Mouse (Mus musculus) embryo, embryonic 9.5 days (tissue): Measurements from ENCODE around the gene Nanos3.

Source experiments
- DNase-seq: peaks from one replicate; pipeline ENCODE4 v3.0.0-alpha.2; 2017; ENCODE audit errors: extremely low spot score

The Nanos3 gene

DNA sequence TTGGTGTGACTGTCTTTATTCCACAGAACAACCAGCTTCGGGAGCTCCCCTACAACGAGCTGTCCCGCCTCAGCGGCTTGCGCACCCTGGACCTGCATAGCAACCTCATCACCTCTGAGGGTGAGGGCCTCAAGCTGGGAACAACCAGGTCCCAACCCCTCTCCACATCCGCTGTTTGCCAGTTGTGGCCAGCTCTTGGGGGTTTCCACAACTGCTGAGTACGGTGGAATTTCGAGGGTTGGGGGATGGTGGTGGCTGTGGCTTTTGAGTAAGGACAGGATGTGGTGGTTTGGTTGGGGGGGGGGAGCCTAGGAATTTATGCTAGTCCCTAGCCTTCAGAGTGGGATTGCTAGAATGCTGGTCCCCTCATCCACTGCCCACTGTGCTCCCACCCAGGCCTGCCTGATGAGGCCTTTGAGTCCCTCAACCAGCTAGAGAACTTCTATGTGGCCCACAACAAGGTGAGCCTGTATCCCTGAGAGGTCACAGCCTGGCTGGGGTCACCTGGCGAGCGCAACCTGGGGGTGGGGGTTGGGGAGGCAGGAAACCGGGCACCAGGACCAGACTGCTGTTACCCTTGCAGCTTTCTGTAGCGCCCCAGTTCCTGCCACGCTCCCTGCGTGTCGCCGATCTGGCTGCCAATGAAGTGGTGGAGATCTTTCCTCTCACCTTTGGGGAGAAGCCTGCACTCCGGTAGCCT is 57.7 kb downstream of the Nanos3 start:
- no peak for DNase-seq

DNA sequence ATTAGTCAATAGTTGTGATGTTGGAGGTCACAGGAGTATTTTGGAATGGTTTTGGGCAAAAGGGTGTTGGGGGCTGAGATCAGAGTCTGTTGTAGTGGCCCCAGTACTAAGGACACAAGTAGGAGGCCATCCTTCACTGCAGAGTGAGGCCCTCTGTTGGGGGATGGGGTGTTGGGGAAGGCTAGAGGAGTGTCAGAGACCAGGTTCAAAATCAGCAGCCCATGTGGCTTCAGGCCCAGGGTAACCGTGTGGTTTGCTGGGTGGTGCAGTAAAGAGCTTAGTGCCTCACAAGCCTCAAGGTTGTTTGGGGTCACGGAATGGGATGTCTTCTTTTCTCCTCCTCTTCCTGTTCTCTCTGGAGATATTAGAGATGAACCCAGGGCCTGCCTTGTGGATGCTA is 58.3 kb downstream of the Nanos3 start:
- no peak for DNase-seq

DNA sequence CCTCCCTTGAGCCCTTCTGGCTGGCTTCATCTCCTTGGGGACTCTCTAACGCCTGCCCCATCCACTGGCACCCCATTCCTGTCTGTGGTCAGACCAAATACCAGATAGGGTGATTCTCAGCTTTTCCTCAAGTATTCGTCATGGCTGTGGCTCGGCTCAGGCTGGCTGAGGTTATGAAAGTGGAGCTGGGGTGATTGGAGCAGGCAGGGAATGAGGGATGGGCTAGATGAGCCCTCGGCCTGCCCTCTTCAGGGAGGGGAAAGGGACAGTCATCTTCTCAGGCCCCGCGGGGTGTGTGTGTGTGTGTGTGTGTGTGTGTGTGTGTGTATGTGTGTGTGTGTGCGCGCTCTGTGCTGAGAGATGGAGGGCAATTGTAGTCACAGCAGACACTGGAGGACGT is 59.4 kb downstream of the Nanos3 start, which contains the start of gene Podnl1:
Podnl1 (plus strand) TSS at position 334 of the 400 bp plus-strand sequence.
- DNase-seq: no peak
